Mouse (Mus musculus) testis, postnatal 10 days (tissue): ENCODE results near the gene Capza3.

Experiments used
- DNase-seq: peaks from one replicate; pipeline ENCODE4 v3.0.0; 2021; ENCODE audit warnings: low spot score

The Capza3 gene

GRCm38 (mm10) chr6:140040952-140041351 is at the start of gene Capza3:
Capza3 (plus strand) TSS chr6:140041252.
- DNase-seq = no peak

GRCm38 (mm10) chr6:140005181-140005580 is 35.9 kb upstream of the Capza3 start:
- DNase-seq = no peak

- DNase-seq = no peak
Observed at GRCm38 (mm10) chr6:140024404-140024803, 16.6 kb upstream of the Capza3 start.

GRCm38 (mm10) chr6:140041357-140041756 is 305 bp downstream of the Capza3 start, which contains the start of gene Plcz1:
Plcz1 (minus strand) TSS chr6:140041457.
- no peak for DNase-seq

GRCm38 (mm10) chr6:140051476-140051875 is 10.4 kb downstream of the Capza3 start:
- DNase-seq = no peak

GRCm38 (mm10) chr6:140054271-140054928 is 13.3 kb downstream of the Capza3 start:
- DNase-seq = no peak

- DNase-seq = no peak
Observed at GRCm38 (mm10) chr6:140069177-140069576, 28.1 kb downstream of the Capza3 start.

GRCm38 (mm10) chr6:140080933-140081332 is 39.9 kb downstream of the Capza3 start:
- no peak for DNase-seq

- DNase-seq = no peak
Observed at GRCm38 (mm10) chr6:140081739-140082138, 40.7 kb downstream of the Capza3 start.

- DNase-seq = no peak
Observed at GRCm38 (mm10) chr6:140089855-140090254, 48.8 kb downstream of the Capza3 start.
